Mouse (Mus musculus): ENCODE measurements around the gene Rbbp6. TPM values are rescaled to one million over a fixed set of nuclear protein-coding genes. Genes with fewer than 3 reads are reported as not detected.

Gene Rbbp6
- total RNA-seq, 1 experiment, result 39.8 TPM

DNA sequence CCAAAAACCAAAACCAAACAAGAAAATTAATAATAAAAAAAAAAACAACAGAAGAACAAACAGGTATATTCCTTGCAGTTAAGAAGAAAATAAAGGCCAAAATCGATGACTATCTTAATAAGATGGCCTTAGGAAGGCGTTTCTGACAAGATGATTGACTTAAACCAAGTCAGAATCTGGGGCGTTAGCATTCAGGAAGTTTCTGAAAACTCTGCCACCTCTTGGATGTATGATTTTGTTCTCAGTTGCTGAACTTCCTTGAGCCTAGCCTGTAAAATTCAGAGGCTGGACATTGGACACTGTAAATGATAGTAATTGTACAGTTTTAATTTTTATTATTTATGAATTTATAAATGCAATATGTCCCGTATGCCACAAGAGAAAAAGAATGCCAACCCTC lies 3.3 kb downstream of the Rbbp6 start:
- H3K4me1 ChIP-seq (ENCODE audit: control insufficient read depth in 2 of 2, insufficient read depth in 2 of 2, low read length in 2 of 2, poor library complexity in 1 of 2), result peaks cover 3% of the 10 kb centered on the region in 2 experiments; a peak in 1 of 4 replicates
- H3K9me3 ChIP-seq (ENCODE audit: control insufficient read depth, insufficient read depth, low read depth, low read length), result no peaks in the 10 kb centered on the region
- in situ Hi-C loops (cut with MboI; ENCODE audit: low sequenced_read_pairs in 2 of 2, unreplicated experiment in 2 of 2), result no loop called here
- no peak overlapping the region; the same call in 1 of the 2 replicates for H3K9ac ChIP-seq (ENCODE audit: insufficient read depth, low read depth, low read length, poor library complexity, severe bottlenecking)
- no peak overlapping the region for H3K27ac ChIP-seq (ENCODE audit: insufficient read depth, low read depth, low read length, poor library complexity, severe bottlenecking)
- H3K36me3 ChIP-seq (ENCODE audit: control insufficient read depth, insufficient read depth, low read length, poor library complexity, severe bottlenecking), result no peaks in the 10 kb centered on the region
- peak overlapping the region in 1 of 2 experiments; percentile 74; a peak in 2 of 4 replicates for H3K4me3 ChIP-seq (ENCODE audit: insufficient read depth in 1 of 2, low read depth in 1 of 2, low read length in 2 of 2, poor library complexity in 1 of 2, severe bottlenecking in 1 of 2)
- TF ChIP-seq ZNF384 (IDR thresholded peaks at IDR 0.05; ENCODE audit: low read depth, low read length) (no peak), HCFC1 (IDR thresholded peaks at IDR 0.05; ENCODE audit: borderline replicate concordance, insufficient read depth, low read length) (no peak), MAFK (IDR thresholded peaks at IDR 0.05; ENCODE audit: insufficient read depth, low read depth, low read length) (no peak), CHD2 (IDR thresholded peaks at IDR 0.05; ENCODE audit: low read depth, low read length) (no peak), ZC3H11A (IDR thresholded peaks at IDR 0.05; ENCODE audit: borderline replicate concordance, low read depth, low read length) (no peak)
- no peak for DNase-seq (ENCODE audit: low read depth, low spot score)

- H3K4me1 ChIP-seq (ENCODE audit: control insufficient read depth in 2 of 2, insufficient read depth in 2 of 2, low read length in 2 of 2, poor library complexity in 1 of 2), result peaks cover 3% of the 10 kb centered on the region in 2 experiments; a peak in 1 of 4 replicates
- no peak overlapping the region; the same call in 1 of the 2 replicates for H3K27ac ChIP-seq (ENCODE audit: insufficient read depth, low read depth, low read length, poor library complexity, severe bottlenecking)
- in situ Hi-C loops (cut with MboI; ENCODE audit: low sequenced_read_pairs in 2 of 2, unreplicated experiment in 2 of 2), result no loop called here
Measured at GRCm38 (mm10) chr7:122969231-122970032, 3.9 kb downstream of the Rbbp6 start.

DNA sequence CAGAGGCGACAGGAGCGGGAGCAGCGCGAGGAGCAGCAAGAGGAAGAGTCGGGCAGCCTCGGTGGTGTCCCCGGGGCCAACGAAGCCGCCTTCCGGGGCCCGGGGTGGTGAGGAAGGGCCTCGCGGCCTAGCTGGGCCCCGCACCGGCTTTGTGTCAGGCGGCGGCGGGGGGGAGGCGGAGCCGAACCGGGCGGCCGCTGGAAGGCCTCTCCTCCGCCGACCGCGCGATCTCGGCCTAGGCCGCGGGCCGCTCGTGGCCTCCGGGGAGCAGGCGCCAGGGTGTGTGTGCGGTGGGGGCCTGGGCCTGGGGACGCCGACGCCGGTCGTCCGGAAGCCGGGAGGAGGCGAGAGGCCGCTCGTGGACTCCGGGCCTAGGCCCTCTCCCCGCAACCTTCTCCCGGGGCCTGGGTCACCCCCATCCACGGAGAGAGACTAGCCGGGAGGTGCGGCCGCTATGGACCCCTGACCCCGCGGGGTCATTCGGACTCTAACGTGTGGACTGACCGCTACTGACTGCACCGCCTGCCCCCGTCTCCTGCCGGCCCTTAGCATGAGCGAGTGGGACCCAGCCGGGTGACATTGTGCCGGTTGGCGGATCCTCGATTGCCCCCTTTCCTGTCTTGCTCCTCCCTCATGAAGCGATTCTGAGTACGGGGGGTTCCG lies 4.8 kb downstream of the Rbbp6 start:
- Histone ChIP-seq H3K27ac (ENCODE audit: insufficient read depth, low read depth, low read length, poor library complexity, severe bottlenecking) (peak overlapping the region; percentile 78), H3K4me1 (ENCODE audit: control insufficient read depth in 2 of 2, insufficient read depth in 2 of 2, low read length in 2 of 2, poor library complexity in 1 of 2) (peaks cover 3% of the 10 kb centered on the region in 2 experiments; a peak in 1 of 4 replicates), H3K4me3 (ENCODE audit: insufficient read depth in 1 of 2, low read depth in 1 of 2, low read length in 2 of 2, poor library complexity in 1 of 2, severe bottlenecking in 1 of 2) (peak overlapping the region; percentile 85 to 96), H3K36me3 (ENCODE audit: control insufficient read depth, insufficient read depth, low read length, poor library complexity, severe bottlenecking) (no peaks in the 10 kb centered on the region), H3K9me3 (ENCODE audit: control insufficient read depth, insufficient read depth, low read depth, low read length) (no peaks in the 10 kb centered on the region), H3K9ac (ENCODE audit: insufficient read depth, low read depth, low read length, poor library complexity, severe bottlenecking) (peak overlapping the region; percentile 99)
- TF ChIP-seq HCFC1 (IDR thresholded peaks at IDR 0.05; ENCODE audit: borderline replicate concordance, insufficient read depth, low read length), result no peak
- TF ChIP-seq ZNF384 (IDR thresholded peaks at IDR 0.05; ENCODE audit: low read depth, low read length), result no peak
- no peak for TF ChIP-seq MAFK (IDR thresholded peaks at IDR 0.05; ENCODE audit: insufficient read depth, low read depth, low read length)
- TF ChIP-seq ZC3H11A (IDR thresholded peaks at IDR 0.05; ENCODE audit: borderline replicate concordance, low read depth, low read length), result no peak
- no peak for TF ChIP-seq CHD2 (IDR thresholded peaks at IDR 0.05; ENCODE audit: low read depth, low read length)
- no peak for DNase-seq (ENCODE audit: low read depth, low spot score)
- in situ Hi-C loops (cut with MboI; ENCODE audit: low sequenced_read_pairs in 2 of 2, unreplicated experiment in 2 of 2), result no loop called here

More at GRCm38 (mm10) chr7:122969231-122970032, 3.9 kb downstream of the Rbbp6 start:
- peak; percentile 85 for DNase-seq (ENCODE audit: low read depth, low spot score)
- TF ChIP-seq HCFC1 (IDR thresholded peaks at IDR 0.05; ENCODE audit: borderline replicate concordance, insufficient read depth, low read length) (no peak; the same call in 1 of the 2 replicates), MAFK (IDR thresholded peaks at IDR 0.05; ENCODE audit: insufficient read depth, low read depth, low read length) (no peak), ZNF384 (IDR thresholded peaks at IDR 0.05; ENCODE audit: low read depth, low read length) (no peak), ZC3H11A (IDR thresholded peaks at IDR 0.05; ENCODE audit: borderline replicate concordance, low read depth, low read length) (no peak), CHD2 (IDR thresholded peaks at IDR 0.05; ENCODE audit: low read depth, low read length) (no peak)
- H3K36me3 ChIP-seq (ENCODE audit: control insufficient read depth, insufficient read depth, low read length, poor library complexity, severe bottlenecking), result no peaks in the 10 kb centered on the region
- H3K9ac ChIP-seq (ENCODE audit: insufficient read depth, low read depth, low read length, poor library complexity, severe bottlenecking), result peak overlapping the region; percentile 99
- H3K4me3 ChIP-seq (ENCODE audit: insufficient read depth in 1 of 2, low read depth in 1 of 2, low read length in 2 of 2, poor library complexity in 1 of 2, severe bottlenecking in 1 of 2), result peak overlapping the region; percentile 85 to 96
- no peaks in the 10 kb centered on the region for H3K9me3 ChIP-seq (ENCODE audit: control insufficient read depth, insufficient read depth, low read depth, low read length)

GRCm38 (mm10) chr7:122970864-122971420 lies 5.5 kb downstream of the Rbbp6 start:
- Histone ChIP-seq H3K36me3 (ENCODE audit: control insufficient read depth, insufficient read depth, low read length, poor library complexity, severe bottlenecking) (no peaks in the 10 kb centered on the region; the same call in 1 of the 2 replicates), H3K4me1 (ENCODE audit: control insufficient read depth in 2 of 2, insufficient read depth in 2 of 2, low read length in 2 of 2, poor library complexity in 1 of 2) (peaks cover 3% of the 10 kb centered on the region in 2 experiments; a peak in 1 of 4 replicates), H3K9me3 (ENCODE audit: control insufficient read depth, insufficient read depth, low read depth, low read length) (no peaks in the 10 kb centered on the region), H3K27ac (ENCODE audit: insufficient read depth, low read depth, low read length, poor library complexity, severe bottlenecking) (no peak overlapping the region), H3K9ac (ENCODE audit: insufficient read depth, low read depth, low read length, poor library complexity, severe bottlenecking) (peak overlapping the region; percentile 99), H3K4me3 (ENCODE audit: insufficient read depth in 1 of 2, low read depth in 1 of 2, low read length in 2 of 2, poor library complexity in 1 of 2, severe bottlenecking in 1 of 2) (peak overlapping the region; percentile 85 to 96)
- DNase-seq (ENCODE audit: low read depth, low spot score), result no peak
- in situ Hi-C loops (cut with MboI; ENCODE audit: low sequenced_read_pairs in 2 of 2, unreplicated experiment in 2 of 2), result no loop called here
- TF ChIP-seq MAFK (IDR thresholded peaks at IDR 0.05; ENCODE audit: insufficient read depth, low read depth, low read length) (no peak), CHD2 (IDR thresholded peaks at IDR 0.05; ENCODE audit: low read depth, low read length) (no peak), HCFC1 (IDR thresholded peaks at IDR 0.05; ENCODE audit: borderline replicate concordance, insufficient read depth, low read length) (no peak), ZNF384 (IDR thresholded peaks at IDR 0.05; ENCODE audit: low read depth, low read length) (no peak), ZC3H11A (IDR thresholded peaks at IDR 0.05; ENCODE audit: borderline replicate concordance, low read depth, low read length) (no peak)

Measured in ES-E14 (cell line).